ENCODE assay signal across 12 mouse cellular contexts in the genomic region with DNA sequence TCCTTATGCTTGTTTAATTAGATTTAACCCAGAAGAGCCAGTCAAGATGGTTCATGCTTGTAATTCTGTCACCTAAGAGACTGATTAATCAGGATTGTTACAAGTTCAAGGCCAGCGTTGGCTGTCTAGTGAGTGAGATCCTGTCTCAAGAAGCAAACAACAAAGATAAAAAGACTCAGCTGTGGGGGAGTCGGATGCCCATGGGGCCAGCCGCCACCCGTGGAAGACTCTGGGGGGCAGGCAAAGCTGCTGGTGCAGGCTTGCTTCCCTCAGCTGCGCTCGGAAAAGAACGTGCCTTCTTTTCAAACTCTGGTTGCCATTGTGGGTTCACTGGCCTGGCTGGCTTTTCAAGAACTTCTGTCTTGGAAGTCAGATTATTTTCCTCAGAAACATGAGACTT.
"Had no signal": no experiment of that assay in that cellular context is flagged by ENCODE, and none has a peak within 500 bp of the region (broad histone marks: within the 10 kb centered on the region; RNA-seq: fewer than 3 reads in every experiment).

No protein-coding gene starts in this region.

- DNase-seq: retina, postnatal 1 day; right cerebral cortex, adult 18-20 months; right cerebral cortex, postnatal 14 days; right cerebral cortex, postnatal 25 days; right cerebral cortex, postnatal 4 days; spleen, adult 18-20 months; thymus, adult 18-20 months; thymus, adult 2 months; thymus, postnatal 14 days; thymus, postnatal 25 days; thymus, postnatal 36 days; thymus, postnatal 4 days had no signal
